Mouse (Mus musculus) C2C12 (cell line): Measurements from ENCODE around the gene Ercc8. TPM values are rescaled to one million over a fixed set of nuclear protein-coding genes. Genes with fewer than 3 reads are reported as not detected.

Source experiments
- H3K27me3 ChIP-seq: one replicate; pipeline ENCODE4 v1.6.1; 2011; ENCODE audit not compliant: control insufficient read depth, insufficient read depth, insufficient read length
- H3K36me3 ChIP-seq: one replicate; pipeline ENCODE4 v1.6.1; 2011; ENCODE audit not compliant: control insufficient read depth, insufficient read depth
- H3K4me3 ChIP-seq: one replicate; pipeline ENCODE4 v1.5.1; 2011; ENCODE audit warnings: mild to moderate bottlenecking, control low read depth; ENCODE audit not compliant: poor library complexity, insufficient read depth, severe bottlenecking
- H3K79me2 ChIP-seq: one replicate; pipeline ENCODE4 v1.6.1; 2011; ENCODE audit not compliant: control insufficient read depth, insufficient read depth
- H3K79me3 ChIP-seq: one replicate; pipeline ENCODE4 v1.6.1; 2011; ENCODE audit warnings: low read depth, control low read depth
- H3ac ChIP-seq: one replicate; pipeline ENCODE3; 2011; ENCODE audit warnings: low read depth; ENCODE audit not compliant: control insufficient read depth, insufficient read length
- CEBPB ChIP-seq: IDR thresholded peaks from one replicate; pipeline ENCODE4 v1.6.1; 2011; ENCODE audit warnings: low read depth, mild to moderate bottlenecking, control low read depth, moderate library complexity
- CTCF ChIP-seq: IDR thresholded peaks from one replicate; pipeline ENCODE4 v1.5.1; 2011; ENCODE audit not compliant: control insufficient read depth, insufficient read depth, insufficient read length
- FOSL1 ChIP-seq: IDR thresholded peaks from one replicate; pipeline ENCODE4 v1.8.0; 2011; ENCODE audit warnings: mild to moderate bottlenecking, low read length; ENCODE audit not compliant: poor library complexity, insufficient read depth, severe bottlenecking
- MAX ChIP-seq: IDR thresholded peaks from one replicate; pipeline ENCODE4 v1.6.1; 2011; ENCODE audit warnings: mild to moderate bottlenecking, control low read depth
- MYOD1 ChIP-seq: IDR thresholded peaks from one replicate; pipeline ENCODE4 v1.6.1; 2011; ENCODE audit warnings: low read depth; ENCODE audit not compliant: control insufficient read depth, insufficient read length
- MYOG ChIP-seq: IDR thresholded peaks from one replicate; pipeline ENCODE4 v1.6.1; 2011; ENCODE audit not compliant: control insufficient read depth, insufficient read length; ENCODE audit errors: extremely low read depth
- USF1 ChIP-seq: IDR thresholded peaks from one replicate; pipeline ENCODE4 v1.6.1; 2011; ENCODE audit warnings: low read depth, mild to moderate bottlenecking, control low read depth, moderate library complexity
- polyA plus RNA-seq: library from polyadenylated mRNA; unstranded; fragments of >200 nt; fragmentation: generic; extraction: Trizol; gene quantifications from one replicate; pipeline ENCODE4 v1.2.1, GENCODE M21; 2012; ENCODE audit warnings: missing spikeins

Ercc8 gene
- polyA plus RNA-seq, 1 experiment: 6.7 TPM

DNA sequence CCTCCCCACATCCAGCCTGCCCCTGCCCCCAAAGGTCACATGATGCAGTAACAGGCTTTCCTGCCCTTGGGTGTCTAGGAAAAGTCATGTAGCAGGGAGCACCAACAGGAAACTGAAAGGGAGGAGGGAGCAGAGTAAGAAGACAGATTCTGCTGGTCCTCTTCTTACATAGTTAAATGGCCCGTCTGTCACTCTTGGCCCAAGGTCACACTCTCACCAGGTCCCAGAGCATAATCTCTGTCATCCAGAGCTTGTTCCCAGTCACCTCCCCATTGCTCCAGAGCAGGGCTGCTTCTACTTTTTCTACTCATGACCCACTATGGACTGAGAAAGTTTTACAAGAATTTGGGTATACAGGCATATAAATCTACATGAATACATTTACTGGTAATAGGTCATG is 40.3 kb upstream of the Ercc8 start:
- H3K27me3 ChIP-seq: no peaks in the 10 kb centered on the region
- no peak overlapping the region for H3ac ChIP-seq
- H3K36me3 ChIP-seq: no peaks in the 10 kb centered on the region
- H3K4me3 ChIP-seq: no peak overlapping the region
- no peaks in the 10 kb centered on the region for H3K79me2 ChIP-seq
- TF ChIP-seq CTCF: no peak
- no peak for TF ChIP-seq MYOG
- no peak for TF ChIP-seq USF1
- no peak for TF ChIP-seq MYOD1
- no peak for TF ChIP-seq FOSL1
- TF ChIP-seq MAX: no peak
- no peak for TF ChIP-seq CEBPB
- H3K79me3 ChIP-seq: no peaks in the 10 kb centered on the region

DNA sequence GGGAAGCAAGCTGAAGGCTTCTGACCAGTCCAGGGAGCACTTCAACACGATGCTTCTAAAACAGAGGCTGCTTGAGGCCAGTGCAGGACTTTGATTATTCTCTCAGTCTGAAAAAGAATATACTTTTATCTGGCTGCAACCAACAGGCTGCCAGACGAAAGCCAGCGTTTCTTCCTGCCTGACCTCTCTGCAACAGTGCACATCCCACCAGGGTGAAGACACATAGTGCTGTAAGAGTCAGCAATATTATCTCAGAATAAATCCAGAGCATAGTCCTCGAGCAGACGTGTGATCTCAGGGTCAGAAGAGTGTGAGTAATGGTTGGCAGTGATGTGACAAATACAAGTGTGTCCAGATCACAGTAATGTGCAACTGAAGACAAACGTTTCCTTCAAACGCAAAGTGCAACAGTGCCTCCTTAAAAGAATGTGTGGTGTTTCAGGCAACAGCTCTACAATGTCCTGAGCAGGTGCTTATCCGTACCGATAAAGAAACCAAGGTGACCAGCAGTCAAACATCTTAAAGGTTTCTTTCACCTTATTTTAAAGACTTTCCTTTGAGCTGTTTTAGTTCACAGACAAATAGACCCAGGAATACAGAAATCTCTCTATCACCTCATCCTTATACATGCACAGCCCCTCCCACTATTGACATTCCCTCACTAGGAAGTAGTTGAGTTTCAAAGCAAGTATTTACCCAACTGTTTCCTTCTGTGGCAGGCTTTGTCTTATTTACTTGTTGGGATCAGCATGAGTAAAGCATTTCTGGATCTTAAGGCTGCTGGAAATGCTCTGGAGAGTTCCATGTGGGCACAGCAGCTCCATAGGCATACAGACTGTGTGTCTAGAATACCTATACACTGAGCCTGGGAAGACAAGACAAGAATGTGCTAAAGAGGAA is 38.9 kb upstream of the Ercc8 start:
- TF ChIP-seq CEBPB (no peak), MYOG (no peak), MAX (no peak), USF1 (no peak)
- Histone ChIP-seq H3K27me3 (no peaks in the 10 kb centered on the region), H3ac (no peak overlapping the region), H3K36me3 (no peaks in the 10 kb centered on the region), H3K79me3 (no peaks in the 10 kb centered on the region), H3K4me3 (no peak overlapping the region), H3K79me2 (peaks cover 4% of the 10 kb centered on the region)

DNA sequence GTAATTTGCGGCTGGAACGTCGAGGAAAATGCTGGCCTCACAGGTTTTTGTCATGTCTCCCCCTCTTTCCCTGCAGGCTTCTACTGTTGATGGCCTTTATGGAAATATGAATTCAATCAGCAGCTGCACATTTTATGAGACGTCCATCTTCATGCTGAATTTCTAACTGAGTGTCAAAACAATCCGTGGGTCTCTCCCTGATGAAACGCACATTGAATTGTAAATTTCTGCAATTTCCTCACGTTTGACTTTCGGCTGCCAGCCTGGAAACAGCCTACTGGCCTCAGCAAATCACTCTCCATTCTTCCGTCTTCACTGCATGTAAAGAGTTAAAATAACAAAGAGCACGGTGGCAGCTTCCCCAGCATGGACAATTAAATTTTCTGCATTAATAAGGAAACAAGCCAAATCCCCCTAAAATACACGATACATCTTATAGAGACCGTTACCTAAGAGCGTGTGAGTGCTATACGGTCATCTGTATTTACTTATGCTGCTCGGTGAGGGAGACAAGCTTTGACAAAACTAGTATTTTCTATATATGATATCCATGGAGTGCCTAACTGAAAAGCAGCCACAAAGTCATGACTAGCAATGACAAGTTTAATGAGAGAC is 35.3 kb upstream of the Ercc8 start:
- TF ChIP-seq CTCF (no peak), MYOD1 (no peak), USF1 (no peak), MAX (no peak), FOSL1 (no peak), CEBPB (no peak), MYOG (no peak)
- H3K4me3 ChIP-seq: no peak overlapping the region

DNA sequence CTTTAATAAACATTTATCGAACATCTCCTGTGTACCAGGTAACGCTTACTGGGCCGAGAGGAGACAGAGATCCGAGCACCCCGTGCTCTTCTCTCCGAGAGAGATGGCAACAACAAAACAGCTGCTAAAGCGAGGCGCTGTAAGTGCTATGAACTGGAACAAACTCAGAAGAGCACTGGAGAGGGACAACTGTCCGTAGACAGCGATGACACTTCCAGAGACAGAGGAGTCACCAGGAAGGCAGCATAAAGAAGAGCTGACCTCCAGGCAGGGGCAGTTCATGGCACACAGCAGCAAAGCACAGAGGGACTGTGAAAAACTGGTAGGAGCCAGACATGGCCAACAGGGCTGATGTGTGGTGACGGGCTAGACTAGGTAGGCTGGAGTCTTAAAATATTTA is 34.4 kb upstream of the Ercc8 start:
- no peak overlapping the region for H3ac ChIP-seq
- no peak for TF ChIP-seq CTCF
- TF ChIP-seq MAX: no peak
- no peak for TF ChIP-seq CEBPB
- TF ChIP-seq MYOD1: no peak
- no peaks in the 10 kb centered on the region for H3K27me3 ChIP-seq
- H3K79me3 ChIP-seq: no peaks in the 10 kb centered on the region
- no peaks in the 10 kb centered on the region for H3K36me3 ChIP-seq
- H3K79me2 ChIP-seq: peaks cover 4% of the 10 kb centered on the region
- H3K4me3 ChIP-seq: no peak overlapping the region

More for the DNA sequence above, 35.3 kb upstream of the Ercc8 start:
- Histone ChIP-seq H3K36me3 (no peaks in the 10 kb centered on the region), H3K79me3 (no peaks in the 10 kb centered on the region), H3K79me2 (peaks cover 4% of the 10 kb centered on the region), H3K27me3 (no peaks in the 10 kb centered on the region), H3ac (no peak overlapping the region)

GRCm38 (mm10) chr13:108126246-108126645 is 32.3 kb upstream of the Ercc8 start:
- H3K4me3 ChIP-seq: no peak overlapping the region
- no peak overlapping the region for H3ac ChIP-seq
- H3K79me2 ChIP-seq: peaks cover 4% of the 10 kb centered on the region
- TF ChIP-seq MYOD1 (no peak), CEBPB (no peak), USF1 (no peak), FOSL1 (no peak), MYOG (no peak), CTCF (no peak), MAX (no peak)
- no peaks in the 10 kb centered on the region for H3K79me3 ChIP-seq
- no peaks in the 10 kb centered on the region for H3K27me3 ChIP-seq
- H3K36me3 ChIP-seq: no peaks in the 10 kb centered on the region

DNA sequence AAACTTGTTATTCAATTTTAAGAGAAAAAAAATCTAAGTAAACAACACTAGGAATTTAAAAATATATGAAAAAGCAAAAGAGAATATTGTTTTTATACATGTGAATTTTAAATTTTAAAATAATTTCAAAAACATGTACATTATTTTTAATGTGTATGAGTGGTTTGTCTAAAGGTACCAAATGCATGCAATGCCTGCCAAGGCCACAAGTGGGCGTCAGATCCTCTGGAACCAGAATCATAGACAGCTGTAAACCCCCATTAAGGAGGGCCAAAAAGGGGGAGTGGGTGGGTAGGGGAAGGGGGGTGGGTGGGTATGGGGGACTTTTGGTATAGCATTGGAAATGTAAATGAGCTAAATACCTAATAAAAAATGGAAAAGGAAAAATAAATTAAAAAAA is 31.4 kb upstream of the Ercc8 start:
- no peak overlapping the region for H3K4me3 ChIP-seq
- no peaks in the 10 kb centered on the region for H3K79me3 ChIP-seq
- H3ac ChIP-seq: no peak overlapping the region
- H3K36me3 ChIP-seq: no peaks in the 10 kb centered on the region
- peaks cover 4% of the 10 kb centered on the region for H3K79me2 ChIP-seq
- H3K27me3 ChIP-seq: no peaks in the 10 kb centered on the region
- TF ChIP-seq CEBPB: no peak
- TF ChIP-seq USF1: no peak
- no peak for TF ChIP-seq MYOG
